Mouse (Mus musculus) midbrain, embryonic 11.5 days (tissue): ENCODE results near the gene Slc9a3r2. TPM values are rescaled to one million over a fixed set of nuclear protein-coding genes. Genes with fewer than 3 reads are reported as not detected.

Experiments used
- ATAC-seq: fragments of 200-750 bp; cut with Nextera tagmentation; 2 replicates; pipeline ENCODE4 v1.8.0; 2017; ENCODE audit warnings: moderate TSS enrichment, moderate library complexity; ENCODE audit not compliant: low FRiP score
- DNase-seq: peaks from one replicate; pipeline ENCODE4 v3.0.0; 2015; ENCODE audit warnings: low spot score; ENCODE audit errors: missing footprints
- H3K27ac ChIP-seq: fragments of 300-500 bp; sonication (generic); 2 replicates; pipeline ENCODE4 v1.5.1; 2014; ENCODE audit warnings: low read depth, low read length
- H3K27me3 ChIP-seq: fragments of 300-500 bp; sonication (generic); 2 replicates; pipeline ENCODE4 v1.6.1; 2014; ENCODE audit warnings: mild to moderate bottlenecking, low read length, moderate library complexity, mixed read lengths; ENCODE audit not compliant: control insufficient read depth, insufficient read depth
- H3K36me3 ChIP-seq: fragments of 300-500 bp; sonication (generic); 2 replicates; pipeline ENCODE4 v1.6.1; 2014; ENCODE audit warnings: mild to moderate bottlenecking, low read length, moderate library complexity, mixed read lengths; ENCODE audit not compliant: control insufficient read depth, insufficient read depth
- H3K4me1 ChIP-seq: fragments of 300-500 bp; sonication (generic); 2 replicates; pipeline ENCODE4 v1.6.1; 2014; ENCODE audit warnings: low read length; ENCODE audit not compliant: control insufficient read depth, insufficient read depth
- H3K4me2 ChIP-seq: fragments of 300-500 bp; sonication (generic); 2 replicates; pipeline ENCODE4 v1.6.1; 2014; ENCODE audit warnings: mild to moderate bottlenecking, moderate library complexity
- H3K4me3 ChIP-seq: fragments of 300-500 bp; sonication (generic); 2 replicates; pipeline ENCODE4 v1.5.1; 2014; ENCODE audit warnings: low read depth, low read length
- H3K9ac ChIP-seq: fragments of 300-500 bp; sonication (generic); 2 replicates; pipeline ENCODE4 v1.6.1; 2014; ENCODE audit warnings: low read length
- H3K9me3 ChIP-seq: fragments of 300-500 bp; sonication (generic); 2 replicates; pipeline ENCODE4 v1.6.1; 2016; ENCODE audit warnings: low read length; ENCODE audit not compliant: control insufficient read depth
- WGBS: fragments of 180-500 bp; shearing (Covaris S2); extraction: QIAGEN DNeasy Blood & Tissue Kit; methylation state at CpG from one replicate; pipeline ENCODE4 v1.1.7; 2014; 5-methylcytosine and 5-hydroxymethylcytosine counted together
- polyA plus RNA-seq: library from polyadenylated mRNA; unstranded; fragments of >200 nt; fragmentation: Nextera tagmentation; extraction: Ambion mirVana; gene quantifications from 2 replicates; pipeline ENCODE4 v1.2.1, GENCODE M21; 2014

Gene Slc9a3r2
- polyA plus RNA-seq, 1 experiment from 2014 or later: 36.4 TPM

DNA sequence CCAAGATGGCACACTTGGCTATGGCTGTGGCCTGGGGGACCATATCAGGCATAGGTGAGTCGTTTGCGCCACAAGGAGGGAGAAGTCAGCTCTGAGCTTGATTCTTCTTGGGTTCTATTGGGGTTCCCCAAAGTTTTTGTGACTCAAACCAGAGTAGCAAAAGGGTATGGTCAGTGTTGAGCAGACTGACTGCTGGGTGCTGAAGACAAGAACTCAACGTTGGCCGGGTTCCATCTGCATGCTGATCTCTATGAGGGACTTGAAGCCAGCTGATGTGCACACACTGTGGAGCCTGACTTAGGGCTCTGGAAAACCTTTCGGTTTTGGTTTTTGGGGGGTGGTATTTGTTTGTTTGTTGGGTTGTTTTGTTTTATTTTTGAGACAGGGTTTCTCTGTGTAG lies 14.4 kb downstream of the Slc9a3r2 start:
- no peak for DNase-seq
- H3K27me3 ChIP-seq: no peaks in the 10 kb centered on the region
- WGBS: 93% methylated on average over 5 of the region's 5 CpGs
- no peak for ATAC-seq
- H3K9ac ChIP-seq: no peak overlapping the region
- H3K4me3 ChIP-seq: no peak overlapping the region
- H3K36me3 ChIP-seq: no peaks in the 10 kb centered on the region
- H3K9me3 ChIP-seq: no peaks in the 10 kb centered on the region
- H3K4me2 ChIP-seq: no peak overlapping the region
- H3K27ac ChIP-seq: no peak overlapping the region
- H3K4me1 ChIP-seq: peaks cover 10% of the 10 kb centered on the region

DNA sequence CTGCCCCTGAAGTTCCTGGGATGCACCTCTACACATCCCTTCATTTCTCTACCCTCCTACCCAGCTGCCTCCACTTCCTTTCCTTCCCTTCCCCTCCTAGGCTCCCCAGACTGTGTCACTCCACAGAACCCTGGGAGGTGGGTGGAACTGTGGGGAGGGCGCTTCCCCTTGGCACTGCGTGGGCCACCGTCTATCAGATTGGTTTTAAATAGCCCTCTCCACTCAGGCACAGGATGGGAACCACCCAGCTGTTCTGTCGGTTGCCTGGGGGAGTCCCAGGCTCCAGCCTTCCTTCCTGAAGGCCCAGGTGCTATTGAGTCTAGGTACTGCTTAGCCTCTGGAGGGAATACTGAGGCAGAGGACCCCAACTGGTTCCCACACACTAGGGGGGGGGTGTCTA lies 15.1 kb downstream of the Slc9a3r2 start:
- no peak overlapping the region for H3K4me2 ChIP-seq
- DNase-seq: no peak

DNA sequence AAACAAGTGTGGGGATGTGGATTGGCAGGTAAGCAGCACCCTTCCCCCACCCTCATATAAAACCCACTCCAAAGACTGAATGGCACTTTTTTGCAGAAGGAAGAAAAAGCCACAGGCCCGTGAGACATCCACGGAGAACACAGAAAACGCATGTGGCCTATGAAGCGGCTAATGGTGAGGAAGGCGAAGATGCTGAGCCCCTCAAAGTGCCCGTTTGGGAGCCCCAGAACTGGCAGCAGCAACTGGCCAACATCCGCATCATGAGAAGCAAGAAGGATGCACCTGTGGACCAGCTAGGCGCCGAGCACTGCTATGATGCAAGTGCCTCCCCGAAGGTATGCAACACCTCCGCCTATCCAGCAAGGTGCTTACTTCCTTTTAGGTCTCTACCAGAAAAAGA lies 16.3 kb downstream of the Slc9a3r2 start:
- Histone ChIP-seq H3K27me3 (no peaks in the 10 kb centered on the region), H3K4me1 (peaks cover 10% of the 10 kb centered on the region), H3K9me3 (no peaks in the 10 kb centered on the region), H3K4me2 (no peak overlapping the region), H3K9ac (no peak overlapping the region), H3K36me3 (no peaks in the 10 kb centered on the region), H3K27ac (no peak overlapping the region), H3K4me3 (no peak overlapping the region)
- no peak for ATAC-seq
- DNase-seq: no peak
- WGBS: 95% methylated on average over 11 of the region's 11 CpGs

More for the DNA sequence above, 15.1 kb downstream of the Slc9a3r2 start:
- Histone ChIP-seq H3K9ac (no peak overlapping the region), H3K36me3 (no peaks in the 10 kb centered on the region), H3K27ac (no peak overlapping the region), H3K27me3 (no peaks in the 10 kb centered on the region), H3K9me3 (no peaks in the 10 kb centered on the region), H3K4me3 (no peak overlapping the region), H3K4me1 (peaks cover 10% of the 10 kb centered on the region)
- WGBS: 79% methylated on average over 4 of the region's 4 CpGs
- no peak for ATAC-seq

DNA sequence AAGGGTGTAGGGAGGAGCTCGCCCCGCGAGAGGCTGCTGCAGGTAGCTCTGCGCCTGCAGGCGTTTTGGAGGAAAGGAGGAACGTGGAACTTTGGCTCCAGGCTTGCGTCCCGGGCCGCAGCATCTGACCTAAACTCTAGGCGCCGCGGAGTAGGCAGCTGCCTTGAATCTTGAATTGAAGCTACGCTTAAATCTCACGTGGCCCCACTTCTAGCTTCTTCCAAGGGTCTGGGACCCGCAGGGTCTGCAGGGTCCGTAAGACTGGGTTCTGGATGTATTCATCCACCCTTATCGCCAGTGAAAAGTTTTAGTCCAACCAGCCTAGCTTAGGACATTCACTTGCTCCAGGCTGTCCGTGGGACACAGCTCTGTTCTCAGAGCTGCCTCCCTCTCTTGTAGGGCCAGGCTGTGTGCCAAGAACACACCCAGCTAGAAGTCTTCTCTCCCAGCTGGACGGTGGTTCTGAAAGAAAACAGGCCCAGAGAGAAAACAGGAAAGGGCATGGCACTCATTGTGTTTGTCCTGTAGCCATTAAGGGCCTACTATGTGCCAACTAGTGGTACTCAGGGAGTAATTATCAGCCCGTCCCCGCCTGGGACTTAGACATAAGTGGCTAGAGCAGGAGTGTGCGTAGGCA lies 17.2 kb downstream of the Slc9a3r2 start:
- ATAC-seq: peak; percentile 50
- peak overlapping the region; percentile 73 for H3K4me2 ChIP-seq
- DNase-seq: no peak
- peaks cover 10% of the 10 kb centered on the region for H3K4me1 ChIP-seq
- peak overlapping the region; percentile 26 for H3K27ac ChIP-seq
- H3K27me3 ChIP-seq: no peaks in the 10 kb centered on the region
- H3K9me3 ChIP-seq: no peaks in the 10 kb centered on the region
- H3K4me3 ChIP-seq: peak overlapping the region; percentile 69
- H3K36me3 ChIP-seq: no peaks in the 10 kb centered on the region
- H3K9ac ChIP-seq: peak overlapping the region; percentile 82
- 14% methylated on average over 22 of the region's 22 CpGs for WGBS

DNA sequence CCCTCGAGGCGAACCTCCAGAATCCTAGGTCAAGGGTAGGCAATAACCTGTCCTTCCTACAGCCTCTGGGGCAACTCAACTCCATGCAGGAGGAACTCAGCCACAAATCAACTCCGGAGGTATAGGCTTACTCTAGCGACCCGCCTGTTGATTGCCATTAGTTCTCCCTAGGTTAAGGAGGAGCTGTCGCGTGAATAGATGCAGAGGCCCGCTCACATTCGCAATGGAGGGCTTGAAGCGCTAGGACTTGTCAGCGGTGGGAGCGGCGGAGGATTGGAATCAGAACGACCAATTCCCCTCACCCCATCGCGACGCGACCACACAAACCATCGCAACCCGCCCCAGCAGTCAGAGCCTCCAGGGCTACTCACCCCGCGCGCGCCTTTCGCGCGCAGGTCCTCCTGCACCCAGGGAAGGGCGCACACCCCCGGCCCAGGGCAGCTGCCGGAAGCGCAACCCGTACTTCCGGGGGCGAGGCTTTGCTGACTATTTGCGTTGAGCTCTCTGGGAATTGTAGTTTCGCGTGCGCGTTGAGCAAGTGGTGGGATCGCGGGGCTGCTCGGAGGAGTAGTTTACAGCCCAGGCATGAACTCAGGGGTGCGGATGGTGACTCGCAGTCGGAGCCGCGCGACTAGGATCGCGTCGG lies 17.8 kb downstream of the Slc9a3r2 start, which contains the start of the genes Tsc2 and Nthl1:
TSS of gene Tsc2 (minus strand) at position 464 of the 646 bp plus-strand sequence.
TSS of gene Nthl1 (plus strand) at position 514 of the 646 bp plus-strand sequence.
- H3K9me3 ChIP-seq: no peaks in the 10 kb centered on the region
- peak within 1 kb of the TSS; percentile 69 for H3K4me3 ChIP-seq
- DNase-seq: peak; percentile 99
- peak; percentile 89 for ATAC-seq
- peak within 1 kb of the TSS; percentile 82 for H3K9ac ChIP-seq
- peaks cover 2% of the 10 kb centered on the region; the same call in 1 of the 2 replicates for H3K36me3 ChIP-seq
- peak within 1 kb of the TSS; percentile 26 for H3K27ac ChIP-seq
- H3K4me2 ChIP-seq: peak within 1 kb of the TSS; percentile 73
- 2% methylated on average over 51 of the region's 51 CpGs for WGBS
- H3K27me3 ChIP-seq: no peaks in the 10 kb centered on the region
- peaks cover 10% of the 10 kb centered on the region for H3K4me1 ChIP-seq

DNA sequence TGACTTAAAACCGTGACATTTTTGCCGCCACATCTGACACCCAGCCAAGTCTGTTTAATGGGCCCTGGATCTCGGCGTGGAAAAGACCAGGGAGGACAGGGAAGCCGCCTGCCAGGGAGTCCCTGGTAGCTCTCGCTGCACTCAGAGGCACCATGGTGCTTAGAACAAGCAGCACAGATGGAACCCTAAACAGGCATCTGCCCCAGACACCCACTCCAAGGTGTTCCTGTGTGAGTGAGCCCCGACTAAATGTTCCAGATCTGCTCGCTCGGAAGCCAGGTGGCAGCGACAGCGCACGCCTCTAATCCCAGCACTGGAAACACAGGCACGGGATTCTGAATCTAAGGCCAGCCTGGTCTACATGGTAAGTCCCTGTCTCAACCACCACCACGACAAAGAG lies 20.1 kb downstream of the Slc9a3r2 start:
- ATAC-seq (no peak), DNase-seq (no peak)
- Histone ChIP-seq H3K4me3 (no peak overlapping the region), H3K4me2 (no peak overlapping the region), H3K9me3 (no peaks in the 10 kb centered on the region), H3K27ac (no peak overlapping the region), H3K9ac (no peak overlapping the region), H3K36me3 (peaks cover 3% of the 10 kb centered on the region; the same call in 1 of the 2 replicates), H3K27me3 (no peaks in the 10 kb centered on the region), H3K4me1 (peaks cover 10% of the 10 kb centered on the region)
- WGBS: 90% methylated on average over 14 of the region's 14 CpGs

DNA sequence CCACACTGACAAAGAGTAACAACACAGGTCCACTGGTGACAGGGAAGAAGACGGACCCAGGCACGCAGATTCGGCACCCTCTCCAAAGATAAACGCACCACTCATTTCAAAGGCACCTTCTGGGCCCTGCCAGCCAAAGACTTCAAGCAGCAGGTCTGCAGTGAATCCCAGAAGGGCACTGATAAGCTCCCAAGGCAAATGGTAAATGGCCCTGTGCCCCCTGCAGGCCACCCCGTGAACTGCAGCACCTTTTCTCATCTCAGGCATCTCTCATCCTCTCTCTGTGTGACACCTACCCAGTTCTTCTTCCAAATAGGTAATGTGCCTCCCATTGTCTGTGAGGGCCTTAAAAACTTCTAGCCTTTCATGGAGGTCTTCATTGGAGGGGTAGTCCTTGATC lies 21.5 kb downstream of the Slc9a3r2 start:
- peaks cover 10% of the 10 kb centered on the region for H3K4me1 ChIP-seq
- H3K27ac ChIP-seq: no peak overlapping the region
- peaks cover 3% of the 10 kb centered on the region; the same call in 1 of the 2 replicates for H3K36me3 ChIP-seq
- H3K4me2 ChIP-seq: no peak overlapping the region
- peak; percentile 98 for DNase-seq
- 47% methylated on average over 5 of the region's 5 CpGs for WGBS
- no peak for ATAC-seq
- H3K9me3 ChIP-seq: no peaks in the 10 kb centered on the region
- H3K4me3 ChIP-seq: no peak overlapping the region
- no peaks in the 10 kb centered on the region for H3K27me3 ChIP-seq
- no peak overlapping the region for H3K9ac ChIP-seq

DNA sequence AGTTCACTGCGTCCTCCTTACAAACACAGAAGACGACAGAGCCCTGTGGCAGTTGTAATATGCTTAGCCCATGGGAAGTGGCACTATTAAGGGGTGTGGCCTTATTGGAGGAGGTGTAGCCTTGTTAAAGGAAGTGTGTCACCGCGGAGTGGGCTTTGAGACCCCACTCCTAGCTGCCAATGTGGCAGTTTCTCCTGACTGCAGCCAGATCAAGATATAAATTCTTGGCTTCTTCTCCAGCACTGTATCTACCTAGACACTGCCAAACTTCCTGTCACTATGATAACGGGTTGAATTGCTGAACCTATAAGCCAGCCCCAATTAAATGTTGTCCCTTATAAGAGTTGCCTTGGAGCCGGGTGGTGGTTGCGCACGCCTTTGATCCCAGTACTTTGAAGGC lies 24.7 kb downstream of the Slc9a3r2 start:
- no peaks in the 10 kb centered on the region for H3K27me3 ChIP-seq
- peaks cover 28% of the 10 kb centered on the region for H3K36me3 ChIP-seq
- H3K9me3 ChIP-seq: no peaks in the 10 kb centered on the region
- no peaks in the 10 kb centered on the region for H3K4me1 ChIP-seq
- H3K4me3 ChIP-seq: no peak overlapping the region
- no peak for DNase-seq
- H3K27ac ChIP-seq: no peak overlapping the region
- H3K4me2 ChIP-seq: no peak overlapping the region
- no peak overlapping the region for H3K9ac ChIP-seq
- WGBS: 94% methylated on average over 8 of the region's 8 CpGs
- no peak for ATAC-seq

DNA sequence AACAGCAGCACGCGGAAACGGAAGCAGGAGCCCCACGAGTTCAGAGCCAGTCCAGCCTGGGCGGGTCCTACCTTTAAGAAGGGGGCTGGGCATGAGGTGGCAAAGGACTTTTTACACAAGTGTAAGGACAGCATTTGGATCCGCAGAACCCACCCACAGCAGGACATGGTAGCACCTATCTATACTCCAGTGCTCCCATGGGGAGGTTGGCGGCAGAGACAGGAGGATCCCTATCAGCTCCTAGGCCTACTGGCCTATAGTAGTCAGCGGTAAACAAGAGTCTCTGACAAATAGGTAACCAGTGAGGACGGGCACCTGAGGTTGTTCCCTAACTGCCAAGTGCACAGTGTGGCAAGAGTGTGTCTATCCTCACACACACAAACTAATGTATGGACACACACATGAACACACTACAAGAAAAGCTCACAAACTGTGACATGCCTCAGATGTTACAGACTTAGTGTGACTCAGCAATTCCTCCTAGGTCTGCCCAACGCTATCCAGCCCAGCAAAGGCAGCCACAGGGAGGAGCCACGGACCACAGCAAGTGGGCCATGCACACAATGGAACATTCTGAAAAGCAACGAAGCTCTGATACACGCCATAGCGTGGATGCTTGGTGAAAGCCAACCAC lies 32.4 kb downstream of the Slc9a3r2 start:
- no peak overlapping the region for H3K4me2 ChIP-seq
- H3K4me3 ChIP-seq: no peak overlapping the region
- WGBS: 90% methylated on average over 14 of the region's 14 CpGs
- H3K9ac ChIP-seq: no peak overlapping the region
- no peak overlapping the region for H3K27ac ChIP-seq
- no peaks in the 10 kb centered on the region for H3K9me3 ChIP-seq
- H3K4me1 ChIP-seq: no peaks in the 10 kb centered on the region
- no peaks in the 10 kb centered on the region for H3K27me3 ChIP-seq
- peaks cover 47% of the 10 kb centered on the region for H3K36me3 ChIP-seq
- DNase-seq (no peak), ATAC-seq (no peak)
